ENCODE assay signal across 21 mouse cellular contexts in the genomic region with DNA sequence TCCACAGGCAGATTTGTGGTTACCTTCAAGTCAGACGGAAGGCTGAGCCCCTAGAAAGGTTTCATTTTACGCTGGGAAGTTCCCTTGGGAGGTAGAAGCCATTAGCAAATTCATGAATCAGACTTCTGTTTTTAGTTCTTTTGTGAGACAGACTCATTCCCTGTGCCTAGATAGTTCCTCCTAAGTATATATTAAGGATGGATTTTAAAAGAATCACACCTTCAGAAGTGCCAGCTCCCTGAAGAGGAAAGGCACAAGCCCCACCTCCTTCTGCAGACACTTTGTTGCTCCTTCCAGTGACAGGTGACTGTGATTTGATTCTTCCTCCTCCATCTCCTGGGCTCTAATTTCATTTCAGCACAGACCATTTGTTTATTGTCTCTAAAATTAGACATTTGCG. TPM values are rescaled to one million over a fixed set of nuclear protein-coding genes. Genes with fewer than 3 reads are reported as not detected.
"Had no signal": no experiment of that assay in that cellular context is flagged by ENCODE, and none has a peak within 500 bp of the region (broad histone marks: within the 10 kb centered on the region; RNA-seq: fewer than 3 reads in every experiment).

No protein-coding gene starts in this region.

- H3K36me3 ChIP-seq: limb, embryonic 15.5 days; midbrain, embryonic 10.5 days; midbrain, embryonic 13.5 days; stomach, embryonic 15.5 days had no signal

- H3K9ac ChIP-seq: limb, embryonic 15.5 days; liver, embryonic 14.5 days; liver, postnatal 0 days; lung, embryonic 14.5 days; midbrain, embryonic 13.5 days; neural tube, embryonic 13.5 days; stomach, embryonic 15.5 days had no signal

- DNase-seq: kidney, adult 18-20 months; kidney, adult 9 months; kidney, postnatal 14 days; kidney, postnatal 4 days; layer of hippocampus, adult 9-11 months; liver, postnatal 0 days; lung, embryonic 14.5 days; right cerebral cortex, postnatal 14 days; spleen, adult 18-20 months; thymus, postnatal 25 days had no signal

- H3K9me3 ChIP-seq: limb, embryonic 15.5 days; midbrain, embryonic 10.5 days; midbrain, embryonic 13.5 days; neural tube, embryonic 13.5 days; stomach, embryonic 15.5 days had no signal

- ATAC-seq: liver, postnatal 0 days; lung, postnatal 0 days; midbrain, embryonic 13.5 days; midbrain, embryonic 16.5 days had no signal

- H3K4me3 ChIP-seq: limb, embryonic 15.5 days; midbrain, embryonic 10.5 days; midbrain, embryonic 13.5 days; myocyte; neural tube, embryonic 13.5 days; stomach, embryonic 15.5 days had no signal

- H3K27ac ChIP-seq: limb, embryonic 15.5 days; liver, embryonic 14.5 days; macrophage; midbrain, embryonic 10.5 days; midbrain, embryonic 13.5 days; neural tube, embryonic 13.5 days; stomach, embryonic 15.5 days had no signal

- H3K4me2 ChIP-seq: limb, embryonic 15.5 days; liver, embryonic 11.5 days; lung, embryonic 14.5 days; midbrain, embryonic 13.5 days; neural tube, embryonic 13.5 days; stomach, embryonic 15.5 days had no signal

RNA-seq across cellular contexts. Expression of a gene that starts 2.1 kb away (rescaled TPM):
- polyA plus RNA-seq: macrophage, myocyte had no signal
